Mouse (Mus musculus) spleen, postnatal 14 days (tissue): ENCODE results near the gene Fer.

Experiments
- DNase-seq, 2 experiments: peaks; one replicate each; pipeline ENCODE4 v3.0.0; 2021 to 2022; ENCODE audit warnings: low spot score in 2 of 2

The Fer gene

DNA sequence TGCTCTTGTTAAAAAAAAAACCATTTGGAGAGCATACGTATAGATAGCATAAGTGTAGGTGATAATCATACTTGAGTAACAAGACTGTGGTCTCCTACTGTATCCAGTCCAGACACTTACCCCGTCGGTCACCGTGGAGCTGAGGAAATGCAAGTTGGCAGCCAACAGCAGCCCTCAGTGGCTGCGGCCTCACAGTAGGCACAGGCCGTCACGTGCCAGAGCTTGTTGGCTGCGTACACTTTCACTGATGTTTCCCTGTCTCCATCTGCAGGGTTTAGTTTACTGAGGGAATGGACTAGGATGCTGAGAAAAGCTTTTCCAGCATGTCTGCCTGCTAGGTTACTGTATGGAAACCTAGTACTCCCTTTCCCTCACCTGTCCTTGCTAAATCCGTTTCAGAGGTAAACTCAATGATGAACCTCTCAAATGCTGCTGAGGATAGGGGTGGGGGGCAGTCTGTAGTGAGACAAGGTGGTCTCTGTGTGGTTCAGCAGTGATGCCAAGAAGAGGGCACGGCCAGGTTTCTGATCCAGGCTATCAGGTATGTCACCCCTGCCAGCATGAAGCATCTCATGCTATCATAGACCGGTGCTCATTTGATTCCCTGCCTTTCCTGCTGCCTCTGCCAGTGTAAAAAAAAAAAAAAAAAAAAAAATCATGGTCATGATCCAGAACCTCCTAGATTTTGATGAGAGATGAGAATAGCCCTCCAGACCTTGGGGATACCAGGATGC, 224.2 kb downstream of the Fer start:
- no peak for DNase-seq

DNA sequence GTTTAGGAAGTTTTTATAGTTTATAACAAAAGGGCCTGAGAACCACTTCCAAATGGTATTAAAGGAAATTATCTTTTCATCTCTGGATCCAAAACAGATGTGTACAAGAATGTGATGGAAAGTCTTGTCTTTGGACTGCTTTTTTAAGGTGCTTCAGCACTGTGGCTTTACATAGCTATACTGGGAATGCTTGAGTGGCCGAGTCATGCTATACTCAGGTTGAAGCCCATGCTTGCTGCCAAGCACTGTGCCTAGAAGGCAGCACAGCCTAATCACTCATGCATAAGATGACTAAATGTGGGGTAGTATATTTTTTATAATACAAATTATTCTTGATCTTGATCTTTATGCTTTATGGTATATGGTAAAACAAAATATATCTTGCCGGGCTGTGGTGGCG, 225.0 kb downstream of the Fer start:
- DNase-seq, result no peak

DNA sequence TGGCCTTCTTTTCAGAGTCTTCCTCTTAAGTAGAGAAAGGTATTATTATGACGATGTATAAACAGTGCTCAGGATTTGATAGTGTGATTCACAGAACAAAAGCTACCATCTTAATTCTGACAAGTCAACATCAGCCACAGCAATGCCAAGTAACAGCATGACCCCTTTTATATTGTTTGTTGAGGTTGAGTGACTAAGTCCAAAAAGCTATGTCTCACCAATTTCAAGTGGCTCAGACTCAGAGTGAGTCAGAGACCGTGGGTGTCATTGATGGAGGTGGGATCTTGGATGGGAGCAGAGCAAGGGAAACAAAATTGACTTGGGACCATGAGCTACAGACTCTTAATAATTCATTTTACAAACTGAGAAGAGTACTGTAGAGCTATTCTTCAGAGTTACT, 230.9 kb downstream of the Fer start:
- DNase-seq, result no peak

DNA sequence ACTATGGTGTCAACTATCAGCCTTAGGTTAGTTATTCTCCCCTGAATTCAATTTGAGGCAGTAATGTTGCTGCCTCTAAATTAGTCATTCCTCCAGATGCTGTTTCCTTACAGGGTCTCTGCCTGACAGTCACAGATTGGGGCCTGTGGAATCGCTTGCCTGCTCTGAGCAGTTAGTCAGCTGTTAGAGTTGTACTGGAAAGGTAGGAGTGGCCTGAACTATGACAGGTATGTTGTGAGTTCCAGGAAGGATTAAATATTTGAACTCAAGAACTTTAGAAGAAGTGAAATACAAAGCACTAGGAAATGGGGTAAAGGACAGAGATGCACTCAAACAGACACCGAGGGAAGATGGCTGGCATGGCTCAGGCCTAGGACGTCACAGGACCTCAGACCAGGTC, 233.9 kb downstream of the Fer start:
- DNase-seq, result no peak

DNA sequence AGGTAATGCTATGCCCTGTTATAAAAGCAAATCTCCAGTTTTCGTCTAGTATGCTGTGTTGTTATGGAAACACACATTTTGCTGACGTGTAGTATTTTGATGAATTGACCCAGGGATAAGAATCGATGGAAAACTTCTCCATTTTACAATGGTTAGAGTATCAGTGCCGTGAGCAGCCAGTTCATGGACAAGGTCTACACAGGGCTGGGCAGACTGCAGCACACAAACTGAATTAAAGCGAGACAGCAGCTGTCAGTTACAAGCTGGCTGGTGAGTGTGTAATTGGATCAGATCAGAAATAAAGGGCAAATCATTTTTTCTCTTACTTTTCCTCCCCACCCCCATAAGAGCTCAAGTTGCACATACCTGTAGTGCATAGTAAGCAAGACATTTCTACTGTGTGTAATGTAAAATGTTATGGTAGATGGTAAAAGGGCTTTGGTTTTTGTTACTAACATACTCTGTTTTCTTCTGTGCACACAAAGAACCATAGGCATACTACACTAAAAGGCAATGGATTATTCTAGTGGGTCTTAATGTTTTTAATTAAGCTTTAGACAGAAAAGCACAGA, 235.0 kb downstream of the Fer start:
- DNase-seq, result no peak

DNA sequence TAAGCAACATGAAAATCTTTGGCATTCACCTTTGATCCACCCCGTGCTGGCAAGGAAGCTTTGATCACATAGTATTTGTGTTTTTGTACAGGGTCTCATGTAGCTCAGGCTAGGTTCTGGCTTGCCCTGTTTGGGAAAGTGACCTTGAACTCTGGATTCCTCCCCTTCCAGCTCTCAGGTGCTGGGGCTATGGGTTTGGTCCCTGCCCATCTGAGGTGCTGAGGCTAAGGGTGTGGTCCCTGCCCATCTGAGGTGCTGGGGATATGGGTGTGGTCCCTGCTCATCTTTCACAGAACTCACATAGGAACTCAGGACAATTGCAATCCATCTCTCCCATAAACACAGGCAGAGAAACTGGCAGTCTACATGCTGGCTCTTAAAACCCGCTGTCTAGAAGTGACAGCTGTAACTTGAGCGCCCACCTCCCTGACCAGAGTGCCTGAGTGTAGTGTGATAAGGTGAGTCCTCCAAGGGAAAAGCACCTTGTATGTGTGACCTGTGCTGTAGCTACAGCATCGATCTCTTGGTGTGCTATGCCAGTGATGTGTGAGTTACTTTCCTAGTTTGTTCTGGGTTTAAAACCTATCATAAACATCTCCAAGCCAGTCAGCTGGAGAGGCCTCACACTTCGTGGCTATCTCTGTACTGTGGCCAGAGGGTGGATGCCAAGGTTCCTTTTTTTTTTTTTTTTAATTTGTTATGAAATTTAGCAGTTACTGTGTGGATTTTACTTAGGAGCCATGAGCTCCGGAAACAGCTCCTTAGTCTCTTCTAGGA, 236.7 kb downstream of the Fer start:
- no peak for DNase-seq

DNA sequence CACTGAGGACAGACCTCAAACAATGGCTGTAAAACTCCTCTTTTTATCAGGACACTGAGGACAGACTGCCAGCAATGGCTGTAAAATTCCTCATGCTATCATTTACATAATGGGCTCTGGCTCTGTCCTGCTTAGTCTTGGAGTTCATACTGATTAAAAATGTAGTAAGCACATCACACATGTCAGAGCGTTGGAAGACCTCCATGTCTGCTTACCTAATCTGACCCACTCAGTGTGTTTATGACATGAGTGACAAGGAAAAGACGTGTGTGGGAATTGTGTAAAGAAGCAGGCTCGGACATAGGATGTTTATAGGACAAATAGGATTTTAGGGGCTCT, 237.3 kb downstream of the Fer start:
- DNase-seq, result no peak

DNA sequence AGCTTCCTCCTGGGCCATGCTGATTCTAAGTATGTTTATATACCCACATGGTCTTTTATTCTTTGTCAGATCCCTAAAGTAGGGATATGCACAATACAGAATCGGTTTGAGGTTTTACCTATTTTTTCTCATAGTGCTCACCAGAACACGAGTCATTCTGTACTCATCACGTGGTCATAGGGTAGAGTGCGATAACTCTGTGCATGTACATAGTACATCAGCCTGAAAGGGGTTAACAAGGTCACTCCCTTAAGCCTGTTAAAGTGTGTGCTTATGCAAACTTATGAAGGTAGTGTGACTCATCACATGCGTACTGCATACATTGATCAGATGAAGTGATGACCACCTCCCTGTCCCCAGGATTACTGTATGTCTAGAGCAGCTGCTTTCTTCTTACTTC, 245.9 kb downstream of the Fer start:
- no peak for DNase-seq

DNA sequence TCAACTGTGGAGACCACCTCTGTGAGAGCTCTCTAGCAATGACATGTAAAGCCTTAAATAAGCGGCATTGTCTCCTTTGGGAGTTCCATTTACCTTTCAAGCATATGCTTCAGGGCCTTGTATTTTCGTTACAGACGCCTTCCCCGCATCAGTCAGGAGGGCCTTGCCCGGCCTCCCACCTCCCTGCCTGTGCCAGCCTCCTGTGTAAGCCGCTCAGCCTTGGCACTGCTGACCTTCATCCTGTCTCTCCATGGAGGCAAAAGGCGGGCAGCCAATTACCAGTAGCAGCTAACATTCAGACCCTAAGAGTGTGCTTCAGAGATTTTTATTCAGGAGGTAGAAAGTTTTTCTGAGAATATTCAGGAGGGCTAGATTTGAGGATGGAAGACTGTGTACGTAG, 247.0 kb downstream of the Fer start:
- no peak for DNase-seq

DNA sequence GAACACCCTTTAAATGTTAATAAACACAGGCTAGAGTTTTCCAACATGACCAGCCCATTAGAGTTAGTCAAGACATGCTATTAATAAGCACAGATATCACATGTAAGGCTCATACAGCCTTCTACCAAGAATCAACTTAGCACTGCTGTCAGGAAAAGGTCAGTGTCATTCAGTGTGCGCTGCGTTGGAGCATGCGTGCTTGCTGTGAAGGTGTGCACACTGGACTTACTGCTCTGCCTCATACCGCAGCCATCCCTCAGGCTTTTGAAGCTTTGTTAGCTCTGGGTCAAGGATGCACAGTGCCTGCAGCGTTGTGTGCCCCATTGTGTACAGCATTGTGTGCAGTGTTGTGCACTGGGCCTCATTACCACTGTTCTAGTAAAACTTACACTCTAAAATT, 250.8 kb downstream of the Fer start:
- no peak for DNase-seq

DNA sequence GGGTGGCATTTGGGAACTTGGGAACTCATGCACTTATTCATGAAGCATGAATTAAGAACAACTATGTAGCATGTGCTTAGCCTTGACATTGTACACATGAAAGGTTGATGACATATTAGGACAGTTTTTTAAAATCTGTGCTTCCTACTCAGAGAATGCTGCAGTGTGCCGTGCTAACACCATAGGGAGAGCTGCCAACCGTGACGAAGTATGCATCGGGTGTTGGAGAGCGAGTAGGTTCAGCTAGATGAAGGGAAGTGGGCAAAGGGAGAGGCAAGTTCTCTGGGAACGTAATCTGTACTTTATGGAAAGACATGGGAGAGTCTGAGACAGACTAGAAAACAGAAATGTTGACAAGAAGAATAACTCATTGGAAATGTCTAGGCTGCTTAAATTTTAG, 253.9 kb downstream of the Fer start:
- DNase-seq, result no peak

DNA sequence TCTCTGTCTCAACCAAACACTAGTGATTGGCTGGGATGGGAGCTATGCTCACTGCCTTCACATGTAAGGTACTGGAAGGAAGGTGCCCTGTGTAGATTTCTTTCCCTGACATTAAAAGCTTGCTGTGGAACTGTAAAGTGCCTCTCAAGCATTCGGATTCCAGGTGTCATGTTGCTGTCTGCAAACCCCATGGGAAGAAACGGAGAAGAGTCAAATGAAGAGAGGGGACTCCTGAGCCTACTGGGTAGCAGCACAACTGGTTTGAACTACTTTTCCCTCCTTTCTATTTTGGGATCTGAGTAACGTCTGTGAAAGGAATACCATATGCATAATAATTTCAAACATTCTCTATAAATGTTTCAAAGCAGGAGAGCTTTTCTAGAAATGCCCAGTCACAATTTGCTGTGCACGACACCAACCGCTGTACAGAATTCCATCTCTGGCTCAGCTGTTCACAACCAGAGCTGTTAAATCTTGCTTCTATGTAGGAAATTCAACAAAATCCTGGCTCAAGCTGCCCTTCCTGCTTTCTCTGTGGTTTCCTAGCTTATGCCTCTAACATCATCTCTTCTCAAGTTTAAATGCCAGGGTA, 256.9 kb downstream of the Fer start:
- no peak for DNase-seq

DNA sequence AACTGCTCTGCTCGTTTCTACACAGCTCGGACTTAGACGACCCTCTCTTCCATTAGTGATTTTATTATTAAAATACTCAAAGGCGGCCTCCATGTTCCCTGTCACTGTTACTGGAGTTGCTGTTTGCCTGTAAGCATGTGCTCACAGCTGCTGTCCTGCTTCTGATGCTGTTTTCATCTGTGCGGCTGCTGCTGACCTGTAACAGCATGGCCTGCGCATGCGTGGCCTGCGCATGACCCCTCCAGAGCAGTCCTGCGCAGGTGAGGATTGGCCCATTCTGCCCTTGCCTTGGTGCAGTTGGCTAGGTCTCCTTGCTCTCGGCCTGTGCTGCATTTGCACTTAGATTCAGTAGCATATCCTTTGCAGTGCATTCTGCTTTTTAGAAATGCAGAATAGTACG, 259.7 kb downstream of the Fer start:
- DNase-seq, result no peak

DNA sequence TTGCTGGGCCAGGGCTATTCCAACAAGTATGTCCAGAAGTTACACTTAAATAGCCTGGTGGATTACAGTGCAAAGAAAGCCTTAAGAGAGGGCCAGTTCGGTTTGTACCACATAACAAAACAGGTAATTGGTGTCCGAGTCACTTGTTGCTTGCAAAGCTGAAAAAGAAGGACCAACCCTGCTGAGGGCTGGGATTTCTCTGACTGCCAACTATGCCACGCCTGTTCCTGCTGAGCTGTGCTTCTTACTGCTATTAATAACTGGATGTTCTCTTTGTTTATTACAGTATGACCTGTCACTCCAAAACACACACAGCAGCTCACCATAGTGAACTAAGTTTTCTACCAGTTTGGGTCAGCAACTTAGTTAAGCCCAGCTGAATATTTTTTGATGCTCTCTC, 260.9 kb downstream of the Fer start:
- no peak for DNase-seq

DNA sequence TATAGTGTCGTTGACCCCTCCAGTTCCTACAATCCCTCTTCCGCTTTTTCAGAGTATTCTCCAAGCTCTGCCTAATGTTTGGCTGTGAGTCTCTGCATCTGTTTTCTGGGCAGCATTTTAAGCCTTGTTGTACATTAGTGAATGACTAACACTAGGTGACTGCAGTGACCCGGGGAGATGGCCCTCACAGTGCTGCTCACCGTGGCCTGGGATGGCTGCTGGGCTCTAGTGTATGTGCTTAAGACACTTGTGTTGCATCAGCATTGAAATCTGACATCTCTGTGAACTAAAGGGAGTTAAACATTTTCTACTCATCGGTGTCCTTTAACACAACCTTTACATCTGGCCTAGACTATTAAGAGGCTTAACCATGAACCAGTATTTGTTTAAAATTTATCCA, 264.0 kb downstream of the Fer start:
- DNase-seq, result no peak

DNA sequence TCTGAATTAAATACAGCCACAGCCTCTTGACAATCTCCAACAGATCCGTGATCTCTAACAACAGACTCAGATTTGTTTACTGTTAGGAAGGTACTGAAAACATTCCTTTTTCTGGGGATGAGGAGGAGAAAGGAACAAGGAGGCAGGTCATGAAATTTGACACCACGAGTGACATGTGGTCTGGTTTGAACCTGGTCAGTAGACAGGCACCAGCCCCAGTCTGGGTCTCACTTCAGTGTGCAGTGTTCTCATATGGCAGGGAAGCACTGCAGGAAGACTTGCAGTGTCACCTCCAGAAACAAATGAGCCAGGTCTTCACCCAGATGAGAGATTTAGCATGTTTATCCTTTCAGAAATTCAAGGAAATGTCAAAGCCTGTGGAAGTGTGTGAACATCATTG, 266.9 kb downstream of the Fer start:
- no peak for DNase-seq

DNA sequence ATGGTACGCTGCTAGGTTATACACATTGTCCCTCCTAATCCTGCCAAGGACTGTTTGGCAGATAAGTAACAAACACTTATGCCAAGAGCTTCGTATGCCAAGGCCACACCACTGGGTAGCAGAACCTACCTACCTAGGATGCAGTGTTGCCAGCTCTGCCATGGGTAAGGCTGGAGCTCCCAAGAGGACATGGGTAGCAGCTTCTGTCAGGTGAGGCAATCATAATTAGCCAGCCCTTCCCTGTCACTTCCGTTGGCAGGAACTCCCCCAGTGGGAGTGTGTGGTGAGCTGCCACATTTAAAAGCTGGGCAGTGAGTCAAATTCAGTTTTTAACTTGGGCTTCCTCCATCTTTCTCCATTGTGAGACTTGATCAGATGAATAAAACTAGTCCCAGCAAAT, 267.5 kb downstream of the Fer start:
- DNase-seq, result no peak

DNA sequence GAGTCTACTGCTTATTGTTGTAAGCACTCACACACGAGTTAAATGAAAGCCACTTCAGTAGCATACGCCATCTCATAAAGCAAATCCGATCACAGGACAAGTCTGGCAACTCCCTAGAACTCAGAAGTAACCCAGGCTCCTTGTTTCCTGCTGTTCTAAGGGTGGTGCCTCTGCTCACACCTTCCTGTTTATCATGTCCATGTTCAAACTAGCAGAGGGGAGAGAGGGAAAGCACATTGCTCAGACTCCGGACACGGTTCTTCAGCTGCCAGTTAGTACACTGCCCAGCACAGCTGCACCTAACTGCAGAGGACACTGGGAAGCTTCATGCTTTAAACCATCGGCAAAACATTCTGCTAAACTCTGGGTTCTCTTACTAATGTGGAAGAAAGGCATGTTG, 269.3 kb downstream of the Fer start:
- DNase-seq, result no peak

DNA sequence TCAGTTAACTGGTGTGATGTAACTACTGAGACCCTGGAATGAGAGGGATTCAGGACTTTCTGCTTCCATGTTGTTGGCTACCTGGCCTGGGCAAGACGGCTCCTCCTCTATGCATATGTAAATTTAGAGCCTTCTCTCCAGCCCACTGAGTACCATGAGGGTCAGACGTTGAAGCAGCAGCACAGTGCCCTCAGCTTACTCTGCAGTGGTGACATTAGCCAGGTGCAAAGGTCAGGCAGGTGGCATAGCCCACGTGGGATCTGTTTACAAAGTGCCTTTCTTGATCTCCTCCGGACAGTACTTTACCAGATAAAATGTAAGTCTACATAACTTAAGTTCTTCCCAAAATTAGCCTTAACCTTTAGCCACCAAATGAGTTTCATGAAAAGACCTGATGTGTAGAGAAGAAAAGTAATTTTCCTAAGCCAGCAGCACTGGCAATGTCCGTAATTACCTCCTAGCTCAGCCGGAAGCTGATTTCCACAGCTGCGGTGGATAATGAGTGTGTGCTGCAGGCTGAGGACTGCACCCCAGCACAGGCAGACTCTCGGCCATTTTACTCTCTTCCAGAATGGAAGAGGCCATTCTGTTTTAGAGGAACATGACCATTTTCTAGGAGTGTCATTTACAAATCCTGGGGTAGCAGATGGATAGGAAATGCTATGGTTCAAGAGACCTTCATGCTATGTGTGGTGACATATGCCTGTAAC, 273.2 kb downstream of the Fer start:
- no peak for DNase-seq

DNA sequence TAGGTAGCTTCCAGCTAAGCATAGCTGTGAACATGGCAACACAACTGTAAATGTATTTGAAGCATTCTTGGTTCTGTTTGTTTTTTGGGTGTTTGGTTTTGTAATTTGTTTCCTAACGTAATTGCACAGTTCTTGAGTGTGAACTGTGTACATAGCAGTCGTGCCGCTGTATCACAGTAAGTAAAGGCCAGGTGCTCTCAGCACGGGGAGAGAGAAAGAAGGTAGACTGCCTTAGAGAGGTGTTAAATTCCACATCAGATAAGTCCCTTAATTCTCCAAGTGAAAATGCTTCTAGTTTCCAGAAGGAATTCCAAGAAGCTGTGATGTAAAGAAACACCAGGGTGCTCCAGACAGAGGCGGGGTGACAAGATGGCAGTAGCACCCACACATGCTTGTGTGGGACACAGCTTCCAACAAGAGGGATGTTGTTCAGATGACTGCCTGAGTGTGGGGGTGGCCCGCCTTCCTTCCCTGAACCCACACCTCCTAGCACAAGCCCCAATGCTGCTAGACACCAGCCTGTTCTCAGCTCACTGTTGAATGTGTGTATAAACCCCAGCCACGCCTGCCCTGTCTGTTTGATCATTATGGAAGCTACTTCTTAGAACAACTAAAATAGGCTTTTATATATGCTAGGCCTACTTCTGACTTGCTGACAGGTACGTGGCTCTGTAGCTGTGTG, 275.3 kb downstream of the Fer start:
- DNase-seq, result no peak

DNA sequence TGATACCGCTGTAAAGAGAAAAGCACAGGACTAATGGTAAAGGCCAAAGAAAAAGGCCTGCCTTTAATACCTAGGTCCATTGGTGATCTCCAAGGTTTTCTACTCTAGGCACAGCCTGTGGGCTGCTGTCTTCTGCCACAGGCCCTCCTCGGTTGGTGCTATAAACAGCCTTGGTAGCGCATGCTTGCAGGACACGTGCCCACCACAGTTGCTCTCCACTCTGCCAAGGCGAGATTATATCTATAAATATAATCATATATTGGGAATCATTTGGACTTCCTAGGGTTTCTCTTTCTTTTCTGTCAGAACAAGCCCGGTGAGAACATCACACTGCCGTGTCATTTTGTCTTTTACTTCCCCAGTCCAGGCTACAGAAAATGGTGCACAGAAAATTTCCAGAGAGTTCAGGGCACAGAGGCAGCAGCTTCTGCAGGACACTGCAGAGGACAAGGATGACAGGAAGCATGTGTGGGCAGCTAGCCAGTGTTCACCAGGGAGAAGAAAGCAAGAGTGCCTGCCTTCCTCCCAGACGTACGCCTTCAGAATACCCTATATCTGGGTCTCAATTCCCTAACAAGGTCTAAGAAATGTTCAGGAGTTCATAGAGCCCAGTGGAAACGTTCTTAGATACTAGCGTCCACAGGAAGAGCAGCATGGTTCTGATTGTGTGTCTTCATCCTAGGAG, 276.5 kb downstream of the Fer start:
- DNase-seq, result no peak
